Mouse (Mus musculus) spleen, postnatal 36 days (tissue): ENCODE measurements around the gene Ptprf.

Experiments
- DNase-seq, 2 experiments: peaks; one replicate each; pipeline ENCODE4 v3.0.0; 2022; ENCODE audit warnings: low spot score in 2 of 2, mixed read lengths in 1 of 2

Gene Ptprf

DNA sequence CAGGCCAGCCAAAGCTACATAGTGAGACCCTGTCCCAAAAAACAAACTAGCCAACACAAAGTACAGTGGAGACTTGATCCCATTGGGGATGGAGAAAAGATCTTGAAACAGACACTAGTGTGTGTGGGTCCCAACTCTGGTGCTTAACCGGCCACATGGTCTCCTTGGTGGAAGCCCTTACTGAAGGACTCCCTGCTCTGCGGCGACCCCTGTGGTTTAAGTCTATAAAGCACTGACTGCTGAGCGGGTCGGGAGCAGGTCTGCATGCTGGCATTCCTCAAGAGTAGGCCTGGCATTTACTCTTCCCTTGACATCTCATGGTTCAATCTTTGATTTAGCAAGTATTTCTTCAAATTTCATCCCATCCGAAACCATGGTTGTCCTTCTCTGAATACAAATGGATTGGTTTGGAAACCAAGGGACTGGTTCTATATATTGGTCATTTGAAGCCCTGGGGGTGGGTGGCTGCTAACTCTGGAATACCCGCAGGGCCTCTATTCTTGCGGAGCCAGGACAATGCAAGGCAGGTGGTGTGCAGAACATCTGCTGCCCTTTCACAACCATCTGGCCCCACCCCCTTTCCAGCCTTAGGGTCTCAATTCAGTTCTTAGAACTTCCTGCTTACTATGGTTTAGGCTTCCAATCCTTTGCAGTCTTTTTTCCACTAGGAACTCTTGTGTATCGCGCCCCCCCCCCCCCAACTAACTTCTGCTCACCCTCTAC lies 84.1 kb downstream of the Ptprf start:
- DNase-seq: no peak

DNA sequence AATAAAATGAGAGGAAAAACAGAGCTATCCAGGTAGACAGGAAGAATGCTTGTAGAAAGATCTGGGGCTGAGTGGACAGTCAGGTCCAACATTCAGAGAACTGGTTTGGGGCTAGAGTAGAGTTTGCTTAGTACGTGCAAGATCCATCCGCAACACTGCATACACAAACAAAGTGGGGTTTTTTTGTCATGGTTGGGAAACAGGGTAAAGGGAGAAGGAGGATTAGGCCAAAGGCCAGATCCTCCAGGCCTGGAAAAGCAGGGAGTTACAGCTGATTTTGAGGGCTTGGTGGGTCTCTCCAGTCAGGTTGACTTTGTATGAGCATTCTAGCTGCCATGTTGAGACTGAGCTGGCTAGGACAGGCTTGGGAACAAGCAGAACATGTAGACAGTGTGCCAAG lies 85.3 kb downstream of the Ptprf start:
- no peak for DNase-seq

DNA sequence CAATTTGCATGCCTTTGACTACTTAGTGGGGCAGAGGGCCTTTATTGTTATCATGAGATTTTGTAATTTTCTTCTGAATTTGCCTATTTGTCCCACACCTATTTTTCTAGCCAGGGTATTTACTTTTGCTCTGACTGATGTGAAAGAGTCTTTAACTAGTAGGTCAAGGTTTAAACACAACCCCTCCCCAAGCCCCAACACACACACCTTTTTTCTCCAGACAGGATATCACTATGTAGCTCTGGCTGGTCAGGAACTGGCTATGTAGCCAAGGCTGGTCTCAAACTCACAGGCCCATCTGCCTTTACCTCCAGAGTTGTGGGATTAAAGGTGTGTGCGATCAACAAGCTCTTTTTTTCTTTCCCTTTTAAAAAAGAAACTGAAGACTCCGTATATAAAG lies 92.1 kb downstream of the Ptprf start:
- DNase-seq: no peak

DNA sequence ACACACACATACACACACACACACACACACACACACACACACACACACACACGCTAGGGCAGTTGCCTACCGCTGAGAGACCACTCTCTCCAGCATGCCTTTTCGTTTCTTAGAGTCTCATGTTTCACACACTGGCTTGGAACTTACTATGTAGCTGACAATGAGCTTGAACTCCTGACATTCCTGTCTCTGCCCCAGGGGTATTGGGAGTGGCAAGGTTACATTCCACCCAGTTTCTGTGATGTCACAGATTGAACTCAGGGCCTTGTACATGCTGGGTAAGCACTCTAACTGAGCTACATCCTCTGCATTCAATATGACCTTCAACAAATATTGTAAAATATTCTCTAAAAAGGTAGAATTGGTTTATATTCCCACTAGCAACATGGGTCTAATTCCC lies 92.6 kb downstream of the Ptprf start:
- no peak for DNase-seq

DNA sequence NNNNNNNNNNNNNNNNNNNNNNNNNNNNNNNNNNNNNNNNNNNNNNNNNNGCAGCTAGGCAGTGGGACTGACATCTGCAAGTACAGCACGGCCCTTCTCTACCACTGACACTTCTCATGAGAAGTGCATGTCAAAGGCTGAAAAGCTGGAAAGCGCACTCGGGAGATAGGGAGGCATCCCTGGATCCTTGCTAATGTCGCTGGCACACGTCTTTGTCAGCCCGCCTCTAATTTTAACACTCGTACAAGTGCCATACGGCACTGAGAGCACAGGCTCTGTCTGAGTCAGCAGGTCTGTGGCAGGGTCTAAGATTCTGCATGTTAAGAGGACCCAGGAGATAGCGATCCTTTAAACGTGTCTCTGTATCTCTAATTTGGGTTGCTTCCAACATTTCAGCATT lies 95.0 kb downstream of the Ptprf start:
- no peak for DNase-seq

DNA sequence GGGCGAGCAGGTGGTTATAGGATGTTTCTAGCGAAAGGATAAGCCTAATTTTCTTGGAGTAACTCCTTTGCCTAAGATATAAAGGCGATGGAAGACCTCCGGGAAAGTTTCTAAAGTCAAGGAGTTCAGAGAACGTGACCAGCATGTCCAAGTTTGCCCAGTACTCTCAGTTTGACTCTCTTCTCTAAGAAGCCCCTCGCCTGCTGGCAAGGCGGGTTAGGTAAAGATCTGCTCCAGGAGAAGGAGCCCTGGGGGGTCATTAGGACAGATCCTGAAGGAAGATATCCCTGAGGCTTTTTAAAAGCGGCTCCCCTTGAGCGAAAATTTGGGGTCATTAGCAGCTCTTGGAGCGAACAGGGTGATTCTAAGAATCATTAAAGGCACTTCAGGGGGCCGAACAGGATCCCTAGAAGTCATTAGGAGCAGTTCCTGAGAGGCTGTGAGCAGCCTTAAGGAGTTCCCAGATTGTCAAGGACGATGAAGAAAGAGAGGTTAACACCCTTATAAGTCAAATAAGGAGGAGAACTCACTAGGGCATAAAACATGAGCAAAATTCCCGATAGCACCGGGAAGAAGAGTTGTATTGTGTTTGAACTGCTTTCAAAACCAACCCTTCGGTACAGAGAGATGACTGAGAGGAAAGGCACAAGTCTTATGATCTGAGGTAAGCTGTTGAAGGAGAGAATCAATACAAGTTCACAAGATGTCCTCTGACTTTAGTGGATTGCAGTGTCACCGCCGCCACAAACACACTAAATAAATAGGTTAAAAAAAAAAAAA lies 110.7 kb downstream of the Ptprf start:
- no peak for DNase-seq

DNA sequence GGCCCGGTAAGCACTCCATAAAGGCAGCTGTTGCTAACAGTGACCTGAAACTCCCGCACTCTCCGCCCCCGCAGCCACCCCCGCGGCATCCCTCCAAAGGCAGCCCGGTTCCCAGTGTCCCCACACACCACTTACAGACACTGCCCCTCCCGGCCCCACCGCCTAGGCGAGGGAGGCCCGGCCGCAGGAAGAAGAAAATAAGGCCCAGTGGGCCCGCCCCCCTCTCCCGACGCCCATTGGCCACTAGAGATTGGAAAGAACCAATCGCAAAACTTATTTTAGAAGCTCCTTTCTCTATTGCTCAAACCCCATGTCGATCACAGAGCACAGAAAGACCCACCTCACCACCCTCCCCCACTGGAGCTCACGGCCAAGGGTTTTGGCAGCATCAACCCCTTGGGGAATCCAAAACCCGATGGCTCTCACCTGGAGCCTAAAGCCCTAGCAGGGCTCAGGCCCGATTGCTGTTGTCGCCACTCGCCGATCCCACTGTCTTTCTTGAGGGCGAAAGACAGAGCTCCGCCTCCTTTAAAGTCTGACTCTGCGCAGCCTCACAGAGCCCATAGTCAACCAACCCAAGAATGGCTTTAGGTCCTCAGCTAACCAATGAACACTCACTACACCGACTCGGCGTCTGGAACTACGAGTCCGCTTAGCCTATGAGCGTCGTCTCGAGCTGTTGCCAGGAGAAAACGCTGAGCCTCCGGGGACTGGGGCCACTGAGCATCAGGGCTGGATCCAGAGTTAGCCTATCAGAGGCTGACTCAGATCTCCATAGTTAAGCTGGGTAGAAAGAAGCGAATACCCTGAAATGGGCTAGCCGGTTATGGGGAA lies 111.5 kb downstream of the Ptprf start, which contains the start of gene Kdm4a:
Kdm4a (minus strand) TSS at position 577 of the 834 bp plus-strand sequence.
- peak; percentile 94 to 96 for DNase-seq

DNA sequence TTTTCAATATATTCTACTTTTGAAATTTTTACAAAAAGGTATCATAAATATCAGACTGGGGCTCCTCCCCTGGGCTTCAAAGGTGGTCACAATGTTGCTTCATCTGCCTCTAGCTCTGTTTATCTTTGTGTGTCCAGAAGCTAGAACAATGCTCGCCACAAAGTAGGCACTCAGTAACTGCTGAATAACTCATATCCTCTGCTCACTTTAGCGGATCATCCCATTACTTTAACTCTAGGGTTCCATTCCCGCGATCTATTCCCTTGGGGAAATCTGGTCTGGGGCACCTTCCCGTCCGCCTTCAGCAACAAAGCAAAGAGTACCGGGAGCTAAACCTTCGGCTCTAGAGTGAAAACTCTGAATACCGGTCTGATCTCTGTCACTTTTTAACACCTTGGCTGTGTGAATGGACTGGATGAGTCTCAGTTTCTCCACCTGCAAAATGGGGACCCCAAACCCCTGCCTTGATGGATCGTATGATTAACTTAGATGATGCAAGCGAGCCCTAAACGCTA lies 112.2 kb downstream of the Ptprf start:
- no peak for DNase-seq

DNA sequence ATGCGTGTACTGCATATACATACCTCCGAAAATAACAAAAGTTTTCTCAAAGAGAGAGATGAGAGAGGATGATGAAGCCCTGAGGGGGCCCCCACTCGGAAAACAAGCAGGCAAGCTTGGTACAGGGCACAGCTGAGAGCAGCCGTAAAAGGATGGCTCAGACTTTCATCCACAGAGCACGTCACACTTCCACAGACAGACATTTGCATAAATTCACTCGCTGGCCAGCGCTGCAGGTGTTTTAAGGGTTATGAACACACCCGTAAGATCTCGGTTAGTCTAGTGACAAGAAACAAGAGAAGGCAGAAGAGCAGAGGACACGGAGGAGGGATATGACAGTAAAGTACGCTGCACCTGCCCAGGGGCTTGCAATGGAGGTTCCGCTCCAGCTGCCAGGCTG lies 118.7 kb downstream of the Ptprf start:
- peak; percentile 32 to 35 for DNase-seq

DNA sequence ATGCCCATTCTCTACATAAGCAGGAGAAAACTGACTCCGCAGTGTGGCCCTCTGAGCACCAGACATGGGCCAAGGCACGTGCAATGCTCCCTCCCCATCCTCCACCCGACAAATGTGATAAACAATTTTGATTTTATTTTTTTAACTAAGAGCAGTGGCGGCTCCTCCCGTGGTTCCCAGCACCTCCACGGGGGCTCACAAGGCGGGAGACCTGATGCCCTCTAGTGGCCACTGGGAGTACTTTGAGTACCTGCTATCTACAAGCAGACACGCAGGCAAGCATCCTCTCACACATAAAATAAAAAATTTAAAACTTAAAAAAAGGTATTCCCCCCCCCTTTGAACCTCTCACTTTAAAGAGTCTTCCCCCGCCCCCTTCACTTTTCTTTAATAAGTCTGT lies 120.2 kb downstream of the Ptprf start:
- DNase-seq: no peak

DNA sequence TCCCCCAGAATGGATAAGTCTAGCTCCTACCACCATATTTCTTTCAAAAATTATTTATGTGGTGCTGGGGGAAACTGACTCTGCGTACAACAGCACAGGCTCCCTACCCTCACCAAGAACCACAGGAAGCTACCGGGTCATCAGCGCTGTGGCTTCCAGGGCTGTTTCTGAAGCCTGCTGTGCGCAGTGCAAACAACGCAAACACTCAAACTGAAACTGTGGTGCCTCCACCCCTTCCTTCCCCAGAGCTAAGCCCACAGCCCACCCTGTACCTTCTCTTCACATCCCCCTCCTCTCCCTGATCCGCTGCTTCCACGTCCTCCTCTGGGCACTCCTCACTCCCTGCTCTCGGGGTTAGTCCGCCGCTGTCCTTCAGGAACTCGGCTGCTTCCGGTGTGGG lies 129.1 kb downstream of the Ptprf start:
- DNase-seq: no peak
